Mouse (Mus musculus): Measurements from ENCODE around the gene Psma1.

Gene Psma1

GRCm38 (mm10) chr7:114275372-114276004, 430 bp downstream of the Psma1 start:
- no peak for DNase-seq

DNA sequence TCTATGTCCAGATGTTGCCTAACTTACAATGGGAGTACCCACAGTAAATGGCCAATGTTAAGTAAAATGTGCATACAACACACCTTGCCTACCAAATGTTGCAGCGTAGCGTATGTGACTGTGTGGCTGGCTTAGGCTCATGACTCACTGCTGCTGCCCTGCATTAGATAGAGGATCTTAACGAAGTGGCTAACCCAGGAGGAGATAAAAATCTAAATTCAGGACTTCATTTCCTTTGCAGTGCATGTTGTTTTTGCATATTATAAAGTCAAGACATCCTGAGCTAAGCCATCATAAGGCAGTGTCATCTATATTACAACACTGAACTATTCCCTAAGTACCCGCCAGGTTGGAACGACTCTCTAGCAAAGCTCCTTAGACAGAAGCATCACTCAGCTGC, 7.5 kb downstream of the Psma1 start:
- DNase-seq = no peak

DNA sequence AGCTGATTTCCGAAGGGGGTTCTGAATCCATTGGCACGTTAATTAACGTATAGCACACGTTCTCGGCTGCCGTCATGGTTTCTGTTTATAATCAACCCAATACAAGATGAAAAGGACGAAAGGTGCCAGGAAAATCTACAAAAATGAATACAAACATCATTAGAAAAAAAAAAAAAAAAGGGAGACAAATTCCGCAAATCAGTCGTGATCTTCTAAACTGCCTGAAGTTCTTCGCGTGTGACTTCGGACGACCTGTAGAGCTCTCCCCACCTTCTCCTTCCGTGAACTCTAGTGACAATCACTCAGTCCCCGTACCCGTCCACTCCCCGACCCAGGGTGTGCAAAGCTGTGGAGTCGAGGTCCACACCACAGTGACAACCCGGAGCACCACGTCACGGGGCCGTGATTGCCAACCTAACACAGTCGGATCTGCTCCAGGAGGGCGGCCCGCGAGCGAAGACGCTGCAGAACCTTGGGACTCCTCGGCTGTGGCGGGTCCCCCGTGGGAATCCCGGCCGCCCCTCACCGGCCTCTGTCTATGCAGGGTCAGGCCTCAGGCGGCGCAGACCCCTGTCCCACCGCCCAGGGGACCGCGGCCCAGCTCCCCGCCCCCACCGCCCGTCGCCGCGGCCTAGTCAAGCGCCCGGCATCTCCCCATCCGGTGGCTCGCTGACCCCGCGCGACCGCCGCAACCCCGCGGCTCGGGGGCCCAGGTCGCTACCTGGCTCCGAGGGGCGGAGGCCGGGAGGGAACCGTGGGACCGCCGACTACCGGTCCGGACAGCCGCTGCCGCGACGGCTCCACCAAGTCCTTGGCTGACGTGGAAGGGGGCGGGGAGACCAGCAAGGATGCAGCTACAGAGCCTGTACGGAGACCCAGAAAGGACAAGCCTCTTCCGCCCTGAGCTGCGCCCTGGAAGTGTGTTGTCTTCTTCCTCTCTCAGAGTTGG, 21.8 kb downstream of the Psma1 start, which contains the start of gene Copb1:
Gene Copb1, minus strand, starts transcription at position 827 of the 949 bp plus-strand sequence.
- DNase-seq = peak; percentile 91 to 92

GRCm38 (mm10) chr7:114251684-114252083, 24.2 kb downstream of the Psma1 start:
- no peak for DNase-seq

GRCm38 (mm10) chr7:114233980-114234379, 41.9 kb downstream of the Psma1 start:
- DNase-seq = no peak

- DNase-seq = no peak
These were observed 42.9 kb downstream of the Psma1 start for GRCm38 (mm10) chr7:114232982-114233381.

- no peak for DNase-seq
These were observed 44.1 kb downstream of the Psma1 start for GRCm38 (mm10) chr7:114231857-114232256.

DNA sequence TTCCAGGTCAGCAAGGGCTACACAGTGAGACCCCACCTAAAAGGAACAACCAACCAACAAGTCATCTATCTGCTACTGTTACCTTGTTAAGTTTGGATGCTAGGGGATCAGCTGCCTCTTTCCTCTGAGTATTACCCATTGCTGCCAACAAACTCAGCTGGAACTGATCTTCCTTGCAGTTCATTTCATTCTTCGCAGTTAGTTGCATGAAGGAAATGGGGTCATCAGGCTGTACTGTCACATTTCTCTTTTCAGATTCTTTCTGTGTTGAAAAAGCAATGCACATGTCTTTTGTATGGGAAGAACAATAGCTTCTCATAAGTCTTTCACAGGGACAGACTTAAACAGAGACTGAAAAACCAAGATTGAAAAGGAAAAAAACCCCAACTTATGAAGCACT, 49.4 kb downstream of the Psma1 start:
- DNase-seq = no peak

- DNase-seq = no peak
These were observed 55.5 kb downstream of the Psma1 start for GRCm38 (mm10) chr7:114220433-114220832.

GRCm38 (mm10) chr7:114216908-114217307, 59.0 kb downstream of the Psma1 start:
- DNase-seq = no peak

Data from cerebellum, postnatal 36 days (tissue).